Mouse (Mus musculus) limb, embryonic 13.5 days (tissue): ENCODE measurements around the gene Treml1. TPM values are rescaled to one million over a fixed set of nuclear protein-coding genes. Genes with fewer than 3 reads are reported as not detected.
"Not testable (repeated sequence)": the region's sequence is repeated elsewhere in the genome, so short reads cannot be mapped to it uniquely, and the experiment has no call there.

Experiments used
- ATAC-seq: fragments of 200-750 bp; cut with Nextera tagmentation; 2 replicates; pipeline ENCODE4 v1.8.0; 2017; ENCODE audit warnings: low read depth, moderate number of reproducible peaks, moderate TSS enrichment; ENCODE audit not compliant: low FRiP score
- H3K27ac ChIP-seq: fragments of 300-500 bp; sonication (generic); 2 replicates; pipeline ENCODE4 v1.5.1; 2015; ENCODE audit warnings: inconsistent platforms, mild to moderate bottlenecking, moderate library complexity
- H3K27me3 ChIP-seq: fragments of 300-500 bp; sonication (generic); 2 replicates; pipeline ENCODE4 v1.6.1; 2015; ENCODE audit warnings: mild to moderate bottlenecking, inconsistent platforms
- H3K36me3 ChIP-seq: fragments of 300-500 bp; sonication (generic); 2 replicates; pipeline ENCODE4 v1.6.1; 2015; ENCODE audit warnings: inconsistent platforms, mild to moderate bottlenecking, moderate library complexity
- H3K4me1 ChIP-seq: fragments of 300-500 bp; sonication (generic); 2 replicates; pipeline ENCODE4 v1.6.1; 2015; ENCODE audit warnings: inconsistent platforms
- H3K4me2 ChIP-seq: fragments of 300-500 bp; sonication (generic); replicated peaks from 2 replicates; pipeline ENCODE4 v1.6.1; 2015; ENCODE audit warnings: inconsistent platforms, mild to moderate bottlenecking, moderate library complexity
- H3K4me3 ChIP-seq: fragments of 300-500 bp; sonication (generic); 2 replicates; pipeline ENCODE4 v1.5.1; 2015; ENCODE audit warnings: moderate library complexity, mild to moderate bottlenecking, inconsistent platforms
- H3K9ac ChIP-seq: fragments of 300-500 bp; sonication (generic); 2 replicates; pipeline ENCODE4 v1.6.1; 2015; ENCODE audit warnings: mild to moderate bottlenecking, inconsistent platforms
- H3K9me3 ChIP-seq: fragments of 300-500 bp; sonication (generic); 2 replicates; pipeline ENCODE4 v1.6.1; 2016; ENCODE audit warnings: inconsistent platforms
- WGBS: fragments of 180-500 bp; shearing (Covaris S2); methylation state at CpG from one replicate; pipeline ENCODE4 v1.1.7; 2015; 5-methylcytosine and 5-hydroxymethylcytosine counted together
- polyA plus RNA-seq: library from polyadenylated mRNA; unstranded; fragments of >200 nt; fragmentation: Nextera tagmentation; extraction: Ambion mirVana; gene quantifications from 2 replicates; pipeline ENCODE4 v1.2.1, GENCODE M21; 2015

Gene Treml1
- polyA plus RNA-seq: 1.1 and 1.3 TPM in 2 replicates

GRCm38 (mm10) chr17:48359616-48360015, at the start of gene Treml1:
Gene Treml1 (plus strand): TSS chr17:48359916.
- Histone ChIP-seq H3K36me3 (no peaks in the 10 kb centered on the region), H3K4me2 (no peak within 1 kb of the TSS), H3K27me3 (no peaks in the 10 kb centered on the region), H3K9me3 (no peaks in the 10 kb centered on the region), H3K4me1 (peaks cover 14% of the 10 kb centered on the region), H3K9ac (no peak within 1 kb of the TSS), H3K4me3 (no peak within 1 kb of the TSS), H3K27ac (no peak within 1 kb of the TSS)
- WGBS: 73% methylated on average over 7 of the region's 7 CpGs
- ATAC-seq: no peak

DNA sequence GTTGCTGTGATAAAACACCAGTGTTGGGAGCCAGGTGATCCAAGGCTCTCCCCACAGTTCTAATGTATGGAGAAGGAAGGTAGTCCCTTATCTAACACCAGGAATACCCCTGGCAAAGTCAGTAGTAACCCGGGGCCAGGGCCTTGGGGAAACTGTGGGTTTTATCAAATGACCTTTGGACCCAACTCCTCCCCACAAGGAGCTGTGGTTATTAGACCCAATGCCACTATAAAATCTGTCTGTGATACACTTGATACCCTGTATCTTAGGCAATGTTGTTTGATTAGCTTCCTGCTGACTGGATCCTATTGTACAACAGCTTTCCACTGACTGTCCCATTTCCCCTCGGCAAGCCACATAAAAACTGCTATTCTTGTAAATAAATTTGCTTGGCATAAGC, 47.6 kb upstream of the Treml1 start:
- whole genome bisulfite sequencing: 64% methylated on average over 2 of the region's 2 CpGs
- H3K4me3 ChIP-seq: no peak overlapping the region
- H3K36me3 ChIP-seq: no peaks in the 10 kb centered on the region
- H3K9me3 ChIP-seq: no peaks in the 10 kb centered on the region
- no peak overlapping the region for H3K9ac ChIP-seq
- no peak overlapping the region for H3K27ac ChIP-seq
- no peaks in the 10 kb centered on the region for H3K4me1 ChIP-seq
- no peak for ATAC-seq
- no peaks in the 10 kb centered on the region for H3K27me3 ChIP-seq
- H3K4me2 ChIP-seq: no peak overlapping the region

DNA sequence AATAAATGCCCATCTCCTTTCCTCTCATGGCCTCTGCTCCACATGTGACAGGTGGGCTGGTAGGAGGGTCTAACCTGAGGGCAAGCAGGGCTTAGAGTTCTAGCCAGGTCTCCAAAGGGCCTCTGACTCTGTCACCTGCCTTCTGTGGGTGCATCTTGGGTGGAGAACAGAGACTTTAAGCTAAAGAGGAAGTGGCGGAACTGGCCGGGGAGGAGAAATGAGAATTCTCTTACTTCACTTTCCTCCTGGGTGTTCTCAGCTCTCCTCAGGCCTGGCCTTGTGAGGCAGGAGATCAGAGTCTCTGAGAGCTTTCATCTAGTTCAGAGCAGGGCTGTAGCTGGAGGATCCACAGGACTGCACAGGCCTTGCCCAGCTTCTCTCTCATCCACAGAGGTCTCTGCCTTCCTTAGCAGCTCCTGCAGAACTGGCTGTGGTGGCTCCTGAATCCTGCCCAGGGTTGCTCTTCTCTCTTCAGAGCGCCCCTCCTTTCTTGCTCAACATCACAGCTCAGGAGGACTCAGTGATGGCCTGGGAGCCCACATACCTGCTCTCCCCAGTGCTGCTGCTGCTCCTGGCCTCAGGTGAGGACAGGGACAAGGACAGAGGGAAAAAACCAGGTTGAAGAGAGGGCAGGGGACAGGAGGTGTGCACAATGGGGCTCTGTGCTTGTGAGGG, 43.7 kb upstream of the Treml1 start, which contains the start of gene B430306N03Rik:
B430306N03Rik (plus strand) TSS at position 237 of the 675 bp plus-strand sequence.
- not testable (repeated sequence) for ATAC-seq
- WGBS: 86% methylated on average over 3 of the region's 3 CpGs

DNA sequence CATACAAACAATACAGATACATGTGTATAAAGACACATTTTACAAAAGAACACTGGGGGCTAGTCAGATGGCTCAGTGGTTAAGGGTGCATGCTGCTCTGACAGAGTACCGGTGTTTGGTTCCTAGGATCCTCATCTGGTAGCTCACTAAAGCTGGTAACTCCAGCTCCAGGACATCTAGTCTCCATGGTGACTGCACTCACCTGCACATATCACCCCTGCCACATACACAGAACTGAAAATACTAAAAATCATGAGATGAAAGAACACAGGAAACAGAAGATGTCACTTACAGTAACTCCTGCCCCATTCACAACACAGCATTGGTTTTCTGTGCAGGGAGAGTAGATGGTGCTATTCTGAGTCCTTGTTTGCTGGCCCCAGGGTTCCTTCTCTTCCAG, 41.0 kb upstream of the Treml1 start:
- ATAC-seq: no peak
- Histone ChIP-seq H3K36me3 (no peaks in the 10 kb centered on the region), H3K27ac (no peak overlapping the region), H3K9ac (no peak overlapping the region), H3K4me1 (no peaks in the 10 kb centered on the region), H3K9me3 (no peaks in the 10 kb centered on the region), H3K4me3 (no peak overlapping the region), H3K27me3 (no peaks in the 10 kb centered on the region), H3K4me2 (no peak overlapping the region)
- WGBS: 91% methylated on average over 1 of the region's 1 CpGs

More for the DNA sequence above, 43.7 kb upstream of the Treml1 start, which contains the start of gene B430306N03Rik:
- H3K27me3 ChIP-seq, H3K9me3 ChIP-seq, H3K4me3 ChIP-seq, H3K9ac ChIP-seq, H3K4me1 ChIP-seq, H3K27ac ChIP-seq, H3K36me3 ChIP-seq, H3K4me2 ChIP-seq: not testable (repeated sequence)

DNA sequence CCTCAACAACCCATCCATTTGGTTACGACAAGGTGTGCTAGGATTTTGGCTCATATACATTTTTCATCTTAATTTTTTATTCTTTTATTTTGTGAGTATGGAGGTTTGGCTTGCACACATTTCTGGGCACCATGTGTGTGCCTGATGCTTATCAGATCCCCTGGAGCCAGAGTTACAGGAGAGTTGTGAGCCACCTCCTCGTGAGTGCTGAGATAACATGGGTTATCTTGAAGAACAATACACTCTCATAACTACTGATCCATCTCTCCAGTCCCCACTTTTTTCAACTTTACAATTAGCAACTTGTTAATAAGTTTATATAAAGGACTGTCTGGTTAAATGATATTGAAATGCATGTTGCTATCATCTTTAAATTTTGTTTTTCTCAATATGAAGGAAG, 38.4 kb upstream of the Treml1 start:
- H3K36me3 ChIP-seq: no peaks in the 10 kb centered on the region
- 73% methylated on average over 2 of the region's 2 CpGs for WGBS

DNA sequence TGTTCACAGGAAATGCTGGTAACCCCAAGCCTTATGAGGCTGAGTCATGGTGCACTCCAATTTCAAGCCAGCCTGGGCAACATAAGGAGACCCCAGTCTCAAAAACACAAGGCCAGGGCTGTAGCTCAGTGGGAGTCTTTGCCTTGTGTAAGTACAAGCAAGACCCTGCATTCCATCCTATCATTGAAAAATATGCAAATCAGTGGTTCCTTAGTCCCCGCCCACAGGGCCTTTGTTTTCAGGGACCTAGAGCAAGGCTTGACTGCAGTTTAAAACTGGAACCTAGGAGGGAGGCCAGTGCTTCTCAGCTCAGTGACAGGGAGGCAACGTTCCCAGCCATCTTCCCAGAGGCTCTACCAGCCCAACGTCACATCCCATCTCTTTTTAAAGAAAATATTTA, 36.5 kb upstream of the Treml1 start:
- WGBS: 62% methylated on average over 3 of the region's 3 CpGs
- H3K9ac ChIP-seq: no peak overlapping the region
- no peaks in the 10 kb centered on the region for H3K27me3 ChIP-seq
- no peak overlapping the region for H3K4me3 ChIP-seq
- H3K36me3 ChIP-seq: no peaks in the 10 kb centered on the region
- H3K4me1 ChIP-seq: peaks cover 4% of the 10 kb centered on the region; the same call in 1 of the 2 replicates
- ATAC-seq: no peak
- no peak overlapping the region for H3K4me2 ChIP-seq
- H3K27ac ChIP-seq: no peak overlapping the region
- H3K9me3 ChIP-seq: no peaks in the 10 kb centered on the region

More for the DNA sequence above, 38.4 kb upstream of the Treml1 start:
- Histone ChIP-seq H3K4me1 (peaks cover 4% of the 10 kb centered on the region; the same call in 1 of the 2 replicates), H3K27me3 (no peaks in the 10 kb centered on the region), H3K9me3 (no peaks in the 10 kb centered on the region), H3K4me3 (no peak overlapping the region), H3K27ac (no peak overlapping the region), H3K4me2 (no peak overlapping the region), H3K9ac (no peak overlapping the region)
- ATAC-seq: no peak

DNA sequence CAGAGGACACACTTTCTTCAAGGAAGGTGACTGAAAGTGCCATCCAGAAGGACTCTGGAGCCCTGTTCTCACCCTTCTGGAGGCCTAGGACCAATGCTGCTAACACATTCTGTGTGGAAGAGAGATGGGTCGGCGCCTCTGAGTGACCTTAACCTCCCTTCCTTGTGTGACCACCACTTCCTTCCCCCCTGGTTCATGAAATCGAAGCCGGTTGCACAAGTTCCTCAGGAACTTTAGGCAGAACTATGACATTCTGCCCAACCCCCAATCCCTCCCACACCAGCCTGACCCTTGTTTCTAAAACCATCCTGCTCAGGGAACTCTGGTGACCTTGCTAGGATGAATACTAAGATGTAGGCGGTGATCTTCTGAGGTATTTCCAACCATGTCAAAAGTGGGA, 35.5 kb upstream of the Treml1 start:
- Histone ChIP-seq H3K4me3 (no peak overlapping the region), H3K4me2 (no peak overlapping the region), H3K9ac (no peak overlapping the region), H3K27me3 (no peaks in the 10 kb centered on the region), H3K9me3 (no peaks in the 10 kb centered on the region), H3K36me3 (no peaks in the 10 kb centered on the region), H3K4me1 (peaks cover 4% of the 10 kb centered on the region; the same call in 1 of the 2 replicates), H3K27ac (no peak overlapping the region)
- ATAC-seq: no peak
- WGBS: 83% methylated on average over 5 of the region's 5 CpGs

- Histone ChIP-seq H3K9ac (no peak overlapping the region), H3K27ac (no peak overlapping the region), H3K36me3 (no peaks in the 10 kb centered on the region), H3K27me3 (no peaks in the 10 kb centered on the region), H3K4me3 (no peak overlapping the region), H3K4me2 (no peak overlapping the region), H3K9me3 (no peaks in the 10 kb centered on the region), H3K4me1 (peaks cover 4% of the 10 kb centered on the region; the same call in 1 of the 2 replicates)
- WGBS: 93% methylated on average over 6 of the region's 6 CpGs
- ATAC-seq: no peak
Measured at GRCm38 (mm10) chr17:48325093-48325492, 34.6 kb upstream of the Treml1 start.

DNA sequence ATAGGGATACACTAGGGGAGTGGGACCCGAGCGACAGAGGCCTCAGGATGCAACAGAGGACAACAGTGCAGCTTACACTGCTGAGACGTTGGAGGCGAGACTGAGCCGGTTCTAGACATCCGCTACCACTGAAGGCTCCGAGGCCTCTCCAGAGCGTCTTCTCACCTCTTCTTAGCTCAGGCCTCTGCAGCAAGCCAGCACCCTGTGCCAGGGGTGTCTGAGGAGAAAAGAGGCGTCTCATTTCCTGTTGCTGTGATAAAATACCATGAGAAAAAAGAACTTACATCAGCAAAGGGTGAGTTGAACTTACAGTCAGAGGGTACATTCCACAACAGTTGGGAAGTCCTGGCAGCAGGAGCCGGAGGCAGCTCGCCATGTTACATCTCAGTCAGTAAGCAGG, 34.1 kb upstream of the Treml1 start:
- WGBS: 83% methylated on average over 11 of the region's 11 CpGs
- ATAC-seq: no peak
- peaks cover 4% of the 10 kb centered on the region; the same call in 1 of the 2 replicates for H3K4me1 ChIP-seq

GRCm38 (mm10) chr17:48326656-48327055, 33.1 kb upstream of the Treml1 start:
- no peaks in the 10 kb centered on the region for H3K36me3 ChIP-seq
- H3K4me2 ChIP-seq: no peak overlapping the region
- peak overlapping the region; percentile 1; the same call in 1 of the 2 replicates for H3K27ac ChIP-seq
- WGBS: 43% methylated on average over 4 of the region's 4 CpGs
- H3K9ac ChIP-seq: no peak overlapping the region
- H3K4me3 ChIP-seq: no peak overlapping the region
- ATAC-seq: peak; percentile 69
- no peaks in the 10 kb centered on the region for H3K27me3 ChIP-seq
- no peaks in the 10 kb centered on the region for H3K9me3 ChIP-seq
- peaks cover 4% of the 10 kb centered on the region; the same call in 1 of the 2 replicates for H3K4me1 ChIP-seq

More for the DNA sequence above, 34.1 kb upstream of the Treml1 start:
- Histone ChIP-seq H3K9ac (no peak overlapping the region), H3K4me3 (no peak overlapping the region), H3K36me3 (no peaks in the 10 kb centered on the region), H3K9me3 (no peaks in the 10 kb centered on the region), H3K27me3 (no peaks in the 10 kb centered on the region), H3K27ac (no peak overlapping the region), H3K4me2 (no peak overlapping the region)

DNA sequence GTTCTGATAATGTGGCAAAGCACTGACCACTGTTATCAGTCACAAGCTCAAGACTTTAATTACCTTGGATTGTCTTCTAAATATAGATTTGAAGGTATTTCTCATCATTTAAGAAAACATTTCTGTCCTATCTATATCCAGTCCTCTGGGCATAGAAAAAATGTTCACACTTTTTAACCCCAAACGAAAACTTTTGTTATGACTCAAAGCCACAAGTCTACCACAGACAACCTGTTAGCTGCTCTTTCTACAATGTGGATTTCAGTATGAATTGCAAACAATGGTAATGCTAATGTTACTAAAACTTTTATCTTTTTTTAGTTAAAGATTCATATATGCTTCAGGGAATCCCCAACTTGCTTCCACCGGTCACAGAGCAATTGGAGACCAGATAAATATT, 27.2 kb upstream of the Treml1 start:
- no peak overlapping the region for H3K27ac ChIP-seq
- no peaks in the 10 kb centered on the region for H3K27me3 ChIP-seq
- no peaks in the 10 kb centered on the region for H3K36me3 ChIP-seq
- no peak overlapping the region for H3K9ac ChIP-seq
- H3K4me1 ChIP-seq: no peaks in the 10 kb centered on the region
- H3K9me3 ChIP-seq: no peaks in the 10 kb centered on the region
- H3K4me2 ChIP-seq: no peak overlapping the region
- ATAC-seq: no peak
- 85% methylated on average over 2 of the region's 2 CpGs for WGBS
- no peak overlapping the region for H3K4me3 ChIP-seq

GRCm38 (mm10) chr17:48334186-48334585, 25.5 kb upstream of the Treml1 start:
- no peak overlapping the region for H3K4me2 ChIP-seq
- H3K27me3 ChIP-seq: no peaks in the 10 kb centered on the region
- H3K4me1 ChIP-seq: no peaks in the 10 kb centered on the region
- ATAC-seq: no peak
- H3K9ac ChIP-seq: no peak overlapping the region
- H3K4me3 ChIP-seq: no peak overlapping the region
- no peaks in the 10 kb centered on the region for H3K9me3 ChIP-seq
- H3K36me3 ChIP-seq: no peaks in the 10 kb centered on the region
- 94% methylated on average over 4 of the region's 4 CpGs for WGBS
- no peak overlapping the region for H3K27ac ChIP-seq

DNA sequence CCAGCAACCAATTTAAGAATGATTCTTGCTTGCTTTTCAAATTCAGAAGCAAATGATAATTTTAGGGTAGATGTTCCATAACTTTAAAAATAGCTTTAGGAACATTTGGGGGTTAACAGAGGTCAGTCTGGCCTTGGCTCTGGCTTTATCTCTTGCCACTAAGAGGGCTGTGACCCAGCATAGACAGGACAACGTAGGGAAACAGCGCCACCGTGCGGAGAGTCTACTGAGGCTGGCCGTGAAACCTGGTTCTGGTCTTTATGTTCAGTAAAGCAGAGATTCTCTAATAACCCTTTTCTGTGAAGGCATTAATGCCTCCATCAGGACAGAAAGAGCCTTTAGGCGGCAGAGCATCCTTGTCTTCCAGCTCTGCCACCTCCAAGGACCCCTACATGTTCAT, 22.9 kb upstream of the Treml1 start:
- H3K9ac ChIP-seq: no peak overlapping the region
- H3K9me3 ChIP-seq: no peaks in the 10 kb centered on the region
- no peak overlapping the region for H3K4me3 ChIP-seq
- ATAC-seq: no peak
- no peaks in the 10 kb centered on the region for H3K4me1 ChIP-seq
- under 1% methylated on average over 6 of the region's 6 CpGs for WGBS
- no peaks in the 10 kb centered on the region for H3K27me3 ChIP-seq
- no peaks in the 10 kb centered on the region for H3K36me3 ChIP-seq
- H3K27ac ChIP-seq: no peak overlapping the region
- H3K4me2 ChIP-seq: no peak overlapping the region
